Mouse (Mus musculus) spleen, adult 2 months (tissue): Measurements from ENCODE around the gene Fbxo3. TPM values are rescaled to one million over a fixed set of nuclear protein-coding genes. Genes with fewer than 3 reads are reported as not detected.

Source experiments
- DNase-seq, 2 experiments: peaks; one replicate each; pipeline versions ENCODE4 v3.0.0 to v3.0.0-alpha.2; 2012 to 2021; ENCODE audit warnings: low spot score in 2 of 2, low read depth in 1 of 2
- H3K27ac ChIP-seq: fragments of 200-500 bp; 2 replicates; pipeline ENCODE4 v1.5.1; 2012; ENCODE audit warnings: low read length, inconsistent platforms; ENCODE audit not compliant: insufficient read depth
- H3K27me3 ChIP-seq: fragments of 200-500 bp; 2 replicates; pipeline ENCODE4 v1.6.1; 2012; ENCODE audit warnings: mild to moderate bottlenecking, moderate library complexity, low read length, inconsistent platforms; ENCODE audit not compliant: control insufficient read depth, insufficient read depth
- H3K36me3 ChIP-seq: fragments of 200-500 bp; 2 replicates; pipeline ENCODE4 v1.6.1; 2012; ENCODE audit warnings: mild to moderate bottlenecking, low read length, inconsistent platforms; ENCODE audit not compliant: control insufficient read depth, insufficient read depth
- H3K4me1 ChIP-seq: fragments of 200-500 bp; 2 replicates; pipeline ENCODE4 v1.6.1; 2011; ENCODE audit warnings: inconsistent platforms; ENCODE audit not compliant: control insufficient read depth, insufficient read depth, insufficient read length
- H3K4me3 ChIP-seq: fragments of 200-500 bp; 2 replicates; pipeline ENCODE4 v1.5.1; 2011; ENCODE audit warnings: mild to moderate bottlenecking, inconsistent platforms; ENCODE audit not compliant: insufficient read depth, insufficient read length; ENCODE audit errors: extremely low read depth
- CTCF ChIP-seq: fragments of 200-500 bp; IDR thresholded peaks from 2 replicates; pipeline ENCODE4 v1.5.1; 2011; ENCODE audit warnings: mild to moderate bottlenecking, inconsistent platforms; ENCODE audit not compliant: insufficient read depth, insufficient read length, insufficient replicate concordance; ENCODE audit errors: extremely low read depth
- POLR2A ChIP-seq: fragments of 200-500 bp; IDR thresholded peaks from 2 replicates; pipeline ENCODE4 v1.6.1; 2011; ENCODE audit warnings: low read depth, low read length, inconsistent platforms
- WGBS: fragments of 180-500 bp; shearing (Covaris S2); methylation state at CpG from one replicate; pipeline ENCODE4 v1.1.7; 2018; 5-methylcytosine and 5-hydroxymethylcytosine counted together
- polyA plus RNA-seq: library from polyadenylated mRNA; depleted of rRNA; stranded (reverse); fragments of >200 nt; gene quantifications from 2 replicates; pipeline ENCODE4 v1.2.3, GENCODE M21; 2012

Fbxo3 gene
- polyA plus RNA-seq, 1 experiment: 9.6 TPM

DNA sequence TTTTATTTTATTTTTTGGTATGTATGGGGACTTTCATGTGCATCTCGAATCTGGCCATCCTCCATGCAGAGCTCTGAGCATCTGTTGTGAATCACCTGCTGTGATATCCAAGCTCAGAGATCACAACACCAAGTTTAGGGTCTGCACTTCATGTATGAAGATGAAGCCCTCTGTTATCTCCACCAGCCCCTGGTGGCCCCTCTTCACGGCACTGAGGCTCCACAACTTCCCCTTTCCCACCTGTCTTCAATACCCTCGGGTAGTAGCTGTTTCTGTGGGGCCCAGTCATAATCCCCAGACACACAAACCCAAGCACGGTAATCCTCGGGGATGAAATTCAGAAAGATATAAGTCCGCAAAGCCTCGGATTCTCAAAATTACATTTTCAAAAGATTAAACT is 4.4 kb upstream of the Fbxo3 start:
- Histone ChIP-seq H3K4me3 (no peak overlapping the region), H3K27me3 (no peaks in the 10 kb centered on the region), H3K4me1 (no peaks in the 10 kb centered on the region), H3K27ac (no peak overlapping the region), H3K36me3 (no peaks in the 10 kb centered on the region)
- TF ChIP-seq CTCF (no peak), POLR2A (no peak)
- DNase-seq: no peak
- WGBS: 50% methylated on average over 7 of the region's 7 CpGs

GRCm38 (mm10) chr2:104024656-104025055 is 2.9 kb upstream of the Fbxo3 start:
- 98% methylated on average over 4 of the region's 4 CpGs for WGBS
- Histone ChIP-seq H3K4me3 (no peak overlapping the region), H3K27ac (no peak overlapping the region), H3K4me1 (peaks cover 3% of the 10 kb centered on the region; the same call in 1 of the 2 replicates), H3K27me3 (no peaks in the 10 kb centered on the region), H3K36me3 (no peaks in the 10 kb centered on the region)
- no peak for TF ChIP-seq CTCF
- DNase-seq: no peak

- Histone ChIP-seq H3K27me3 (no peaks in the 10 kb centered on the region), H3K4me1 (peaks cover 3% of the 10 kb centered on the region; the same call in 1 of the 2 replicates), H3K27ac (peak within 1 kb of the TSS; percentile 50), H3K4me3 (peak within 1 kb of the TSS; percentile 88), H3K36me3 (peaks cover 3% of the 10 kb centered on the region; the same call in 1 of the 2 replicates)
- TF ChIP-seq CTCF (no peak), POLR2A (no peak)
- no peak for DNase-seq
- under 1% methylated on average over 32 of the region's 32 CpGs for WGBS
These were observed 710 bp downstream of the Fbxo3 start, which contains the start of gene 4931422A03Rik for GRCm38 (mm10) chr2:104028139-104028723. Gene 4931422A03Rik (minus strand): TSS chr2:104028361.

DNA sequence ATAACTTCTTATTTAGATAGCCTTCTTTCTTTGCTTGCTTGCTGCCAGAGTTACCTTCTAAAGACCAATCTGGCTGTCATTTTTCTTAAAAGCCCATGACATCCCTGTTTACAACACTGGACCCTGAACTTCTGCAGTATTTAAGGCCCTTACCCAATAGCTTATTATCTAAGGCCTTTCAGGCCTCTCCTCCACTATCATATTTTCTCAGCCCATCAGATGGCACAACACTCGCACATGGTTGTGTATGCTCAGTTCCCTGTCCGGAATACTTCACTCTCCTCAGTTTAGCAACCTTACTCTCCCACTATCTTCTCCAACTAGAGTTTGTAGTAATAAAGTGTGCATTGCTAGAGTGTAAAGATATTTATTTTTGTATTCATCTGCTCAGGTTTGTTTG is 1.6 kb downstream of the Fbxo3 start:
- no peak overlapping the region for H3K27ac ChIP-seq
- peaks cover 3% of the 10 kb centered on the region; the same call in 1 of the 2 replicates for H3K4me1 ChIP-seq
- no peaks in the 10 kb centered on the region for H3K27me3 ChIP-seq
- 57% methylated on average over 2 of the region's 2 CpGs for WGBS
- peaks cover 6% of the 10 kb centered on the region for H3K36me3 ChIP-seq
- TF ChIP-seq POLR2A: no peak
- TF ChIP-seq CTCF: no peak
- no peak overlapping the region for H3K4me3 ChIP-seq
- no peak for DNase-seq

DNA sequence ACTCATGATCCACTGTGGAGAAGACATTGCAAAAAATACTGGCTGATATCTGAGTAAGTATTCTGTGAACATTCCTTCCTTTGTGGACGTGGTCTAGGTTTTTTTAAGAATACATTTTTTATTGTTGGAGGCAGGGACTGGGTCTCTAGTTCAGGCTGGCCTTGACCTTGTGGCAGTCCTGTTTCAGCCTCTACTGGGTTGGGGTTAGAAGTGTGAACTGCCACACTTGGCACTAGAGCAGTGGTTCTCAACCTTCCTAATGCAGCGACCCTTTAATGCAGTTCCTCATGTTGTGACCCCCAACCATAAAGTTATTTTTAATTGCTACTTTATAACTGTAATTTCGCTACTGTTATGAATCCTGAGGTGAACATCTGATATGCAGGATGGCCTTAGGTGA is 2.9 kb downstream of the Fbxo3 start:
- H3K4me3 ChIP-seq: no peak overlapping the region
- peaks cover 11% of the 10 kb centered on the region for H3K36me3 ChIP-seq
- H3K27me3 ChIP-seq: no peaks in the 10 kb centered on the region
- no peak for TF ChIP-seq CTCF
- 82% methylated on average over 3 of the region's 3 CpGs for WGBS
- H3K4me1 ChIP-seq: peaks cover 3% of the 10 kb centered on the region; the same call in 1 of the 2 replicates
- H3K27ac ChIP-seq: no peak overlapping the region
- DNase-seq: no peak

DNA sequence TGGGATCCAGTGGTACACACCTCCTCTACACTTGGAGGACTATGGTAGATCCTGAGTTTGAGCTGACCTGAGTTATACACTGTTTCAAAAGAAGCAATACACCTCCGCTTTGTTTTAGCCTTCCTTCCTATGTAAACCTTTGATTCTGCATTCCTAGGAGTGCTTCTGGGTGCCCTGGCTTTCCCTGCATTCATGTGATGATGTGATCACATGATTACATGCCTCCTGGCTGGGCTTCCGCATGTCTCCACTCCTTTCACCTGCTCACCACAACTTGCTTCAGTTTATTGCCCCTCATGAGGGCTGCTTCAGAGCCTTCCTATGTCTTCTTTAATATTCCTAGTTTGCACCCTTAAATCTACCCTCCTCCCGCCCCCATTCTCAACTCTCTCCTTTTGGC is 4.5 kb downstream of the Fbxo3 start:
- no peak for DNase-seq
- Histone ChIP-seq H3K4me1 (peaks cover 3% of the 10 kb centered on the region; the same call in 1 of the 2 replicates), H3K27ac (no peak overlapping the region), H3K27me3 (no peaks in the 10 kb centered on the region), H3K36me3 (peaks cover 18% of the 10 kb centered on the region), H3K4me3 (no peak overlapping the region)
- 97% methylated on average over 3 of the region's 3 CpGs for WGBS
- TF ChIP-seq CTCF: no peak
- TF ChIP-seq POLR2A: no peak

- no peaks in the 10 kb centered on the region for H3K27me3 ChIP-seq
- no peaks in the 10 kb centered on the region for H3K4me1 ChIP-seq
- DNase-seq: peak in 1 of 2 experiments; percentile 23
- TF ChIP-seq POLR2A (no peak), CTCF (peak; percentile 52; the same call in 1 of the 2 replicates)
- no peak overlapping the region for H3K27ac ChIP-seq
- 38% methylated on average over 3 of the region's 3 CpGs for WGBS
- peaks cover 29% of the 10 kb centered on the region for H3K36me3 ChIP-seq
- no peak overlapping the region for H3K4me3 ChIP-seq
These were observed 7.4 kb downstream of the Fbxo3 start for GRCm38 (mm10) chr2:104034832-104035472.
